Mouse (Mus musculus): ENCODE results near the gene Orai3. TPM values are rescaled to one million over a fixed set of nuclear protein-coding genes. Genes with fewer than 3 reads are reported as not detected.
A peak's percentile ranks its signal among the peaks of the same experiment; 100 is the strongest.

Orai3 gene
- polyA plus RNA-seq, 1 experiment from 2014 or later: 12.9 TPM

- ATAC-seq (ENCODE audit: low read depth): peak; percentile 58
- H3K27ac ChIP-seq (ENCODE audit: low read length): peak within 1 kb of the TSS; percentile 96
- H3K36me3 ChIP-seq (ENCODE audit: control insufficient read depth, insufficient read depth): peaks cover 13% of the 10 kb centered on the region
- WGBS (ENCODE audit: insufficient replicate concordance): 0% methylated on average over 23 of the region's 23 CpGs
- peak within 1 kb of the TSS; percentile 88 for H3K9ac ChIP-seq (ENCODE audit: low read depth, low read length)
- H3K4me3 ChIP-seq (ENCODE audit: low read depth, low read length): peak within 1 kb of the TSS; percentile 83
- H3K4me1 ChIP-seq (ENCODE audit: control insufficient read depth, low read depth, low read length): peaks cover 30% of the 10 kb centered on the region
- no peaks in the 10 kb centered on the region for H3K9me3 ChIP-seq (replicated peaks; ENCODE audit: control insufficient read depth, low read length)
- H3K4me2 ChIP-seq (ENCODE audit: low read depth, low read length): peak within 1 kb of the TSS; percentile 84
- no peaks in the 10 kb centered on the region for H3K27me3 ChIP-seq (ENCODE audit: control insufficient read depth, insufficient read depth, low read depth, low read length)
Observed at GRCm38 (mm10) chr7:127776426-127776825, 6.8 kb downstream of the Orai3 start, which contains the start of gene Setd1a. Gene Setd1a (plus strand): TSS chr7:127776670.

- H3K4me3 ChIP-seq (ENCODE audit: low read depth, low read length): peak overlapping the region; percentile 83
- peak; percentile 91 for ATAC-seq (ENCODE audit: low read depth)
- H3K4me2 ChIP-seq (ENCODE audit: low read depth, low read length): peak overlapping the region; percentile 84
- H3K27me3 ChIP-seq (ENCODE audit: control insufficient read depth, insufficient read depth, low read depth, low read length): no peaks in the 10 kb centered on the region
- H3K27ac ChIP-seq (ENCODE audit: low read length): peak overlapping the region; percentile 96
- WGBS (ENCODE audit: insufficient replicate concordance): under 1% methylated on average over 60 of the region's 70 CpGs
- H3K4me1 ChIP-seq (ENCODE audit: control insufficient read depth, low read depth, low read length): peaks cover 26% of the 10 kb centered on the region
- H3K36me3 ChIP-seq (ENCODE audit: control insufficient read depth, insufficient read depth): peaks cover 13% of the 10 kb centered on the region
- no peaks in the 10 kb centered on the region for H3K9me3 ChIP-seq (replicated peaks; ENCODE audit: control insufficient read depth, low read length)
- H3K9ac ChIP-seq (ENCODE audit: low read depth, low read length): peak overlapping the region; percentile 88
Observed at GRCm38 (mm10) chr7:127776878-127777473, 7.4 kb downstream of the Orai3 start.

DNA sequence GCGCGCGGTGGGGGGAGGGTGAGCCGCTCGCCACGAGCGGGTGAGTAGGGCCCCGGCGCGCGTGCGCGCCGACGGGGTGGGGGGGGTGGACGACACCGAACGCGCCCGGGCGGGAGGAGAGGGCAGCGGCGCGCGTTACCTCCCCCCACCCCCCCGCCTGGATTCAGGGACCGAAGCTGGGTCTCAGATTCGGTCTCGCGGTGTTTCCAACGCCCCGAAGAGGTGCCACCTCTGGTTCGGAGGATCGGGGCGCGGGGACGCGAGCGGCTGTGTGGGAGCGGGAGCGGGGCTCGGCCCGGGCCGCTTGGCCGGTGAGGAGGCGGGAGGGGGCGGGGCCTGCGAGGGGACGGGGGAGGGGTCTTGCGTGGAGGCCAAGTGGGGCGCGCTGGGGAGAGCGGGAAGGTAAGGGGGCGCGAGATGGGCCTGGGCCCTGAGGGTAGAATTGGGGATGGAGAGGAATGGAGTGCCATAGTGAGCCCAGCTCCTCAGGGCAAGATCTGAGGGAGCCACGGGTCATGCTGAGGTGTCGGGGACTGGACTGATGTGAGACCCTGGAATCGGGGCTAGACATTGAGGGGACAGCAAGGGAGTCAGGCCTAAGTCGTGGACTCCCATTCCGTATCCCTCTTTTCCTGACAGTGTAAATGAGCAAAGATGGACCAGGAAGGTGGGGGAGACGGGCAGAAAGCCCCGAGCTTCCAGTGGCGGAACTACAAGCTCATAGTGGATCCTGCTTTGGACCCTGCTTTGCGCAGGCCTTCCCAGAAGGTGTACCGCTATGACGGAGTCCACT lies 8.1 kb downstream of the Orai3 start:
- no peaks in the 10 kb centered on the region for H3K9me3 ChIP-seq (replicated peaks; ENCODE audit: control insufficient read depth, low read length)
- 3% methylated on average over 40 of the region's 66 CpGs for WGBS (ENCODE audit: insufficient replicate concordance)
- peak overlapping the region; percentile 88 for H3K9ac ChIP-seq (ENCODE audit: low read depth, low read length)
- H3K36me3 ChIP-seq (ENCODE audit: control insufficient read depth, insufficient read depth): peaks cover 17% of the 10 kb centered on the region
- H3K27me3 ChIP-seq (ENCODE audit: control insufficient read depth, insufficient read depth, low read depth, low read length): no peaks in the 10 kb centered on the region
- ATAC-seq (ENCODE audit: low read depth): peak; percentile 46
- peak overlapping the region; percentile 96 for H3K27ac ChIP-seq (ENCODE audit: low read length)
- peak overlapping the region; percentile 84 for H3K4me2 ChIP-seq (ENCODE audit: low read depth, low read length)
- H3K4me3 ChIP-seq (ENCODE audit: low read depth, low read length): peak overlapping the region; percentile 83
- peaks cover 21% of the 10 kb centered on the region for H3K4me1 ChIP-seq (ENCODE audit: control insufficient read depth, low read depth, low read length)

DNA sequence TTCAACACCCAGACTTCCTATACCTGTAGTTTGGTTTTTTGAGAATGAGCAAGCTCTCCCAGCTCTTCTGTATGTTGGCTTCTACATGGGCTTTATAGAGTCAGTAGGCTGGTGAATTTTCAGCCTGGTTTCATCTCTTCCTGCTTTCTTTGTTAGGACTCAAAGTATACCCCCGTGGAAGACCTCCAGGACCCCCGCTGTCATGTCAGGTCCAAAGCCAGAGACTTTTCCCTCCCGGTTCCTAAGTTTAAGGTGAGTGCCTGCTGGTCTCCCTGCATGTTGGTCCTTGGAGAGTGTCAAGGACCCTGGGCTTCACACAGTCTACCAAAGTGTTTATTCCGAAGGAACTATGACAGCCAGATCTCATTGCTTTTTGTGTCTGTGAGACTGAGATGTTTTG lies 8.7 kb downstream of the Orai3 start:
- Histone ChIP-seq H3K4me1 (ENCODE audit: control insufficient read depth, low read depth, low read length) (peaks cover 21% of the 10 kb centered on the region), H3K9me3 (replicated peaks; ENCODE audit: control insufficient read depth, low read length) (no peaks in the 10 kb centered on the region), H3K4me2 (ENCODE audit: low read depth, low read length) (peak overlapping the region; percentile 84), H3K27me3 (ENCODE audit: control insufficient read depth, insufficient read depth, low read depth, low read length) (no peaks in the 10 kb centered on the region), H3K4me3 (ENCODE audit: low read depth, low read length) (peak overlapping the region; percentile 83), H3K36me3 (ENCODE audit: control insufficient read depth, insufficient read depth) (peaks cover 17% of the 10 kb centered on the region), H3K9ac (ENCODE audit: low read depth, low read length) (peak overlapping the region; percentile 88), H3K27ac (ENCODE audit: low read length) (no peak overlapping the region; the same call in 1 of the 2 replicates)
- WGBS (ENCODE audit: insufficient replicate concordance): 78% methylated on average over 4 of the region's 4 CpGs
- ATAC-seq (ENCODE audit: low read depth): no peak

GRCm38 (mm10) chr7:127785308-127785707 lies 15.7 kb downstream of the Orai3 start, which contains the start of gene Gm49388:
Gene Gm49388 (plus strand): TSS chr7:127785608.
- H3K36me3 ChIP-seq (ENCODE audit: control insufficient read depth, insufficient read depth): peaks cover 65% of the 10 kb centered on the region
- H3K4me1 ChIP-seq (ENCODE audit: control insufficient read depth, low read depth, low read length): no peaks in the 10 kb centered on the region
- H3K27me3 ChIP-seq (ENCODE audit: control insufficient read depth, insufficient read depth, low read depth, low read length): no peaks in the 10 kb centered on the region
- H3K4me3 ChIP-seq (ENCODE audit: low read depth, low read length): no peak within 1 kb of the TSS
- WGBS (ENCODE audit: insufficient replicate concordance): 88% methylated on average over 7 of the region's 7 CpGs
- no peak within 1 kb of the TSS for H3K9ac ChIP-seq (ENCODE audit: low read depth, low read length)
- no peak within 1 kb of the TSS for H3K4me2 ChIP-seq (ENCODE audit: low read depth, low read length)
- no peak within 1 kb of the TSS for H3K27ac ChIP-seq (ENCODE audit: low read length)
- H3K9me3 ChIP-seq (replicated peaks; ENCODE audit: control insufficient read depth, low read length): no peaks in the 10 kb centered on the region
- ATAC-seq (ENCODE audit: low read depth): no peak

GRCm38 (mm10) chr7:127797076-127797845 lies 27.6 kb downstream of the Orai3 start:
- Histone ChIP-seq H3K9ac (ENCODE audit: low read depth, low read length) (no peak overlapping the region), H3K36me3 (ENCODE audit: control insufficient read depth, insufficient read depth) (peaks cover 50% of the 10 kb centered on the region), H3K4me2 (ENCODE audit: low read depth, low read length) (no peak overlapping the region), H3K27ac (ENCODE audit: low read length) (no peak overlapping the region), H3K27me3 (ENCODE audit: control insufficient read depth, insufficient read depth, low read depth, low read length) (no peaks in the 10 kb centered on the region), H3K9me3 (replicated peaks; ENCODE audit: control insufficient read depth, low read length) (no peaks in the 10 kb centered on the region), H3K4me3 (ENCODE audit: low read depth, low read length) (no peak overlapping the region), H3K4me1 (ENCODE audit: control insufficient read depth, low read depth, low read length) (peaks cover 1% of the 10 kb centered on the region; the same call in 1 of the 2 replicates)
- no peak for ATAC-seq (ENCODE audit: low read depth)
- WGBS (ENCODE audit: insufficient replicate concordance): 84% methylated on average over 23 of the region's 23 CpGs

GRCm38 (mm10) chr7:127798591-127798990 lies 29.0 kb downstream of the Orai3 start:
- WGBS (ENCODE audit: insufficient replicate concordance): 80% methylated on average over 4 of the region's 4 CpGs
- no peak overlapping the region for H3K4me2 ChIP-seq (ENCODE audit: low read depth, low read length)
- no peak overlapping the region for H3K9ac ChIP-seq (ENCODE audit: low read depth, low read length)
- H3K27ac ChIP-seq (ENCODE audit: low read length): no peak overlapping the region
- H3K27me3 ChIP-seq (ENCODE audit: control insufficient read depth, insufficient read depth, low read depth, low read length): no peaks in the 10 kb centered on the region
- peaks cover 43% of the 10 kb centered on the region for H3K36me3 ChIP-seq (ENCODE audit: control insufficient read depth, insufficient read depth)
- peaks cover 2% of the 10 kb centered on the region; the same call in 1 of the 2 replicates for H3K4me1 ChIP-seq (ENCODE audit: control insufficient read depth, low read depth, low read length)
- H3K9me3 ChIP-seq (replicated peaks; ENCODE audit: control insufficient read depth, low read length): no peaks in the 10 kb centered on the region
- ATAC-seq (ENCODE audit: low read depth): no peak
- H3K4me3 ChIP-seq (ENCODE audit: low read depth, low read length): no peak overlapping the region

GRCm38 (mm10) chr7:127799211-127799610 lies 29.6 kb downstream of the Orai3 start:
- H3K36me3 ChIP-seq (ENCODE audit: control insufficient read depth, insufficient read depth): peaks cover 43% of the 10 kb centered on the region
- WGBS (ENCODE audit: insufficient replicate concordance): 86% methylated on average over 13 of the region's 13 CpGs

More at GRCm38 (mm10) chr7:127799211-127799610, 29.6 kb downstream of the Orai3 start:
- no peak overlapping the region for H3K27ac ChIP-seq (ENCODE audit: low read length)
- no peak overlapping the region for H3K4me2 ChIP-seq (ENCODE audit: low read depth, low read length)
- no peak overlapping the region for H3K9ac ChIP-seq (ENCODE audit: low read depth, low read length)
- H3K4me1 ChIP-seq (ENCODE audit: control insufficient read depth, low read depth, low read length): peaks cover 5% of the 10 kb centered on the region
- no peaks in the 10 kb centered on the region for H3K27me3 ChIP-seq (ENCODE audit: control insufficient read depth, insufficient read depth, low read depth, low read length)
- no peak for ATAC-seq (ENCODE audit: low read depth)
- no peaks in the 10 kb centered on the region for H3K9me3 ChIP-seq (replicated peaks; ENCODE audit: control insufficient read depth, low read length)
- no peak overlapping the region for H3K4me3 ChIP-seq (ENCODE audit: low read depth, low read length)
